Mouse (Mus musculus): ENCODE results near the gene Tomm40l. TPM values are rescaled to one million over a fixed set of nuclear protein-coding genes. Genes with fewer than 3 reads are reported as not detected.

Gene Tomm40l
- polyA plus RNA-seq, 1 experiment from 2014 or later, result 32.4 TPM

DNA sequence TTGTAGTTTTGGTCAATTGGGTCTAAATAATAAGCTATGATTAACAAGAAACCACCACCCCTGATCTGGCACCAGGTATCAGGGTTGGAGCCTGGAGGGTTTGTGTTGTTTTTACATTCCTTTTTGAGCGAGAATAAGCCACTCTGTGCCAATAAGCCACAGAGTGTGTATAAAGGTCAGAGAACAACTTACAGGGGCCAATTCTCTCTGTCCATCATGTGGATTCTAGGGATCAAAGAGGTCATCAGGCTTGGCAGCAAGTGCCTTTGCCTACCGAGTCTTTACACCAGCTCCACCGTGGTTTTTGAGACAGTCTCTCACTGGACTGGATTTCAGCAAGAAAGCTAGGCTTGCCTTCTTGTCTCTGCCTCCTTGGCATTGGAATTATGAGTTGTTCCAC is 9.5 kb downstream of the Tomm40l start:
- H3K9ac ChIP-seq (ENCODE audit: low read depth, low read length), result no peak overlapping the region
- peaks cover 2% of the 10 kb centered on the region; the same call in 1 of the 2 replicates for H3K27me3 ChIP-seq (replicated peaks; ENCODE audit: control insufficient read depth, insufficient read depth, low read length)
- no peak overlapping the region for H3K4me2 ChIP-seq
- DNase-seq (ENCODE audit: low spot score), result no peak
- ATAC-seq (replicated peaks; ENCODE audit: low FRiP score), result no peak
- H3K4me3 ChIP-seq (ENCODE audit: low read depth, low read length), result no peak overlapping the region
- H3K27ac ChIP-seq (ENCODE audit: low read depth, low read length), result no peak overlapping the region
- WGBS, result 51% methylated on average over 3 of the region's 3 CpGs
- peaks cover 7% of the 10 kb centered on the region; the same call in 1 of the 2 replicates for H3K4me1 ChIP-seq (replicated peaks; ENCODE audit: control insufficient read depth, insufficient read depth, low read length)
- no peaks in the 10 kb centered on the region for H3K36me3 ChIP-seq (ENCODE audit: control insufficient read depth, insufficient read depth, low read length)
- no peaks in the 10 kb centered on the region for H3K9me3 ChIP-seq (ENCODE audit: control insufficient read depth, low read length)

DNA sequence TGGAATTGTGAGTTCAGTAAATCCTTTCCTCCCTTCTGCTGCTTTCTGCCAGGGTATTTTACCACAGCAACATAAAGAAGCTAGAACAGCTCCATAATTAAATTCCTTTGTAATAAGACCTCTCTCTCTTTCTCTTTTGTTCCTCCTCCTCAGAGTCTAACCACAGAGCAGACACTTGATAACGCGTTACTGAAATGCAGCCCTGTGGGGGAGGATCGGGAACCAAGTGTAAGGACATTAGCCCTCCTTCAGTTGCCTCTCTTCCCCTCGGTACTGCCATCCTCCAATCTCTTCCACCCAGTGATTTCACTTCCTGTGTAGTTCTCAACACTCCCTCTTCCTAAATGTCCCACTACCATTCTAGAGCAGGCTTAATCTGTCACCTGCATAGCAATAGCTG is 12.9 kb downstream of the Tomm40l start:
- WGBS, result 21% methylated on average over 4 of the region's 4 CpGs

DNA sequence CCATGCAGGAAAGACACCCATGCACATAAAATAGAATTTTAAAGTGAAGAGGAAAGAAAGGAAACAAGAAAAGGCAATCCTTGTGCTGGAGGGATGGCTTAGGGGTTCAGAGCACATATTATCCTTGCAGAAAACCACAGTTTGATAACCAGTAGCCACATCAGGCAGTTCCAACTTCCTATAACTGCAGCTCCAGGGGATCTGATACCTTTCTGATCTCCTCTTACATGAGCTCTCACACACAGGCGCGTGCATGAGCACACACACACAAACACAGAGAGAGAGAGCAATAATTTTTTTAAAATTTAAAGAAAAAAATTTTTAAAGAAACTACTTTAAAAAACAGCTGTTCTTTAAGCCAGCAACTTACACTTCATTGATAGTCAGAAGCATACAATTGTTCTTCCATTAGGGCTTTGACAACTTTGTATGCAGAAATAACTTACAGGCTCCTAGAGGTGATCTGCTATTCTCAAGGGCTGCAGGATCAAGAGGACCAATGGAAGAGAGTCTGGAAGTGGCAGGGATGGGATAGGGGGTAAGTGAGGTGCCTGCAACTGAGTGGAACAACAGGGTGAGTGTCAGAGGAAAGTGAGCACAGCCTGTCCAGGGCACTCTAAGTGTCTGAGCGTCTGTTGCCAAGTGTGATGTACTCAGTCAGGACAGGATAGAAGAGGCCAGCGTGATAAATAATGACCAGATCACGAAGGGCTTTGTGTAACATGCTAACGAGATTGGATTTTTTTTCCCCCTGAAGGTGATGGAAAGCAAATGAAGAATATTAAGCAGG is 16.4 kb downstream of the Tomm40l start:
- Histone ChIP-seq H3K36me3 (ENCODE audit: control insufficient read depth, insufficient read depth, low read length) (no peaks in the 10 kb centered on the region), H3K9me3 (ENCODE audit: control insufficient read depth, low read length) (no peaks in the 10 kb centered on the region), H3K27me3 (replicated peaks; ENCODE audit: control insufficient read depth, insufficient read depth, low read length) (no peaks in the 10 kb centered on the region; the same call in none of the 2 replicates), H3K9ac (ENCODE audit: low read depth, low read length) (no peak overlapping the region), H3K4me1 (replicated peaks; ENCODE audit: control insufficient read depth, insufficient read depth, low read length) (peaks cover 7% of the 10 kb centered on the region; the same call in 1 of the 2 replicates), H3K4me2 (no peak overlapping the region), H3K4me3 (ENCODE audit: low read depth, low read length) (no peak overlapping the region), H3K27ac (ENCODE audit: low read depth, low read length) (no peak overlapping the region)
- DNase-seq (ENCODE audit: low spot score), result no peak
- no peak for ATAC-seq (replicated peaks; ENCODE audit: low FRiP score)
- 58% methylated on average over 6 of the region's 6 CpGs for WGBS

More for the DNA sequence above, 12.9 kb downstream of the Tomm40l start:
- peaks cover 7% of the 10 kb centered on the region; the same call in 1 of the 2 replicates for H3K4me1 ChIP-seq (replicated peaks; ENCODE audit: control insufficient read depth, insufficient read depth, low read length)
- H3K4me2 ChIP-seq, result no peak overlapping the region
- no peak overlapping the region for H3K4me3 ChIP-seq (ENCODE audit: low read depth, low read length)
- no peak overlapping the region for H3K9ac ChIP-seq (ENCODE audit: low read depth, low read length)
- H3K9me3 ChIP-seq (ENCODE audit: control insufficient read depth, low read length), result no peaks in the 10 kb centered on the region
- peaks cover 2% of the 10 kb centered on the region for H3K27me3 ChIP-seq (replicated peaks; ENCODE audit: control insufficient read depth, insufficient read depth, low read length)
- H3K27ac ChIP-seq (ENCODE audit: low read depth, low read length), result no peak overlapping the region
- H3K36me3 ChIP-seq (ENCODE audit: control insufficient read depth, insufficient read depth, low read length), result no peaks in the 10 kb centered on the region
- DNase-seq (ENCODE audit: low spot score), result no peak
- no peak for ATAC-seq (replicated peaks; ENCODE audit: low FRiP score)

DNA sequence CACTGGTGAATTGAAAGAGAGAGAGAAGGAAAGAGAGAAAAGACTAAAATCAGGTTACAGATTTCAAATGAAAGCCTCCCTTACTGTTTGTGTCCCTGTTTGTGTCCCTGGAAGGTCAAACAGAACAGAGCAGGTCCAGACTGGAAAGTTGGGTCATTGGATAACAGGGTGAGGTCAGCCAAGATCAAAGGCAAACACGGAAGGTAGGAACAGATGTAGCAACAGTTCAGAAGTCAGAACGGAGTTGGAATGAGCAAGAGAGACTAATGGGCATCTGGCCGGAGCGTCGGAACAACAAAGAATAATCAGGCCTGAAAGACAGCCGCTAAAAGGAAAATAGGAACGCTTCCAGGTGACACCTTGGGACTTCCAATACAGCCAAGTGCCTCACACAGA is 18.1 kb downstream of the Tomm40l start:
- 0 out of 2 replicates have a peak, but pooled peaks cover 1% of the 10 kb centered on the region for H3K4me1 ChIP-seq (replicated peaks; ENCODE audit: control insufficient read depth, insufficient read depth, low read length)
- DNase-seq (ENCODE audit: low spot score) (no peak), ATAC-seq (replicated peaks; ENCODE audit: low FRiP score) (no peak; the same call in 1 of the 2 replicates)
- 57% methylated on average over 7 of the region's 7 CpGs for WGBS
- no peak overlapping the region for H3K4me3 ChIP-seq (ENCODE audit: low read depth, low read length)
- H3K27ac ChIP-seq (ENCODE audit: low read depth, low read length), result no peak overlapping the region
- no peak overlapping the region for H3K4me2 ChIP-seq
- H3K9me3 ChIP-seq (ENCODE audit: control insufficient read depth, low read length), result no peaks in the 10 kb centered on the region
- no peak overlapping the region for H3K9ac ChIP-seq (ENCODE audit: low read depth, low read length)
- no peaks in the 10 kb centered on the region for H3K36me3 ChIP-seq (ENCODE audit: control insufficient read depth, insufficient read depth, low read length)
- no peaks in the 10 kb centered on the region; the same call in 1 of the 2 replicates for H3K27me3 ChIP-seq (replicated peaks; ENCODE audit: control insufficient read depth, insufficient read depth, low read length)

DNA sequence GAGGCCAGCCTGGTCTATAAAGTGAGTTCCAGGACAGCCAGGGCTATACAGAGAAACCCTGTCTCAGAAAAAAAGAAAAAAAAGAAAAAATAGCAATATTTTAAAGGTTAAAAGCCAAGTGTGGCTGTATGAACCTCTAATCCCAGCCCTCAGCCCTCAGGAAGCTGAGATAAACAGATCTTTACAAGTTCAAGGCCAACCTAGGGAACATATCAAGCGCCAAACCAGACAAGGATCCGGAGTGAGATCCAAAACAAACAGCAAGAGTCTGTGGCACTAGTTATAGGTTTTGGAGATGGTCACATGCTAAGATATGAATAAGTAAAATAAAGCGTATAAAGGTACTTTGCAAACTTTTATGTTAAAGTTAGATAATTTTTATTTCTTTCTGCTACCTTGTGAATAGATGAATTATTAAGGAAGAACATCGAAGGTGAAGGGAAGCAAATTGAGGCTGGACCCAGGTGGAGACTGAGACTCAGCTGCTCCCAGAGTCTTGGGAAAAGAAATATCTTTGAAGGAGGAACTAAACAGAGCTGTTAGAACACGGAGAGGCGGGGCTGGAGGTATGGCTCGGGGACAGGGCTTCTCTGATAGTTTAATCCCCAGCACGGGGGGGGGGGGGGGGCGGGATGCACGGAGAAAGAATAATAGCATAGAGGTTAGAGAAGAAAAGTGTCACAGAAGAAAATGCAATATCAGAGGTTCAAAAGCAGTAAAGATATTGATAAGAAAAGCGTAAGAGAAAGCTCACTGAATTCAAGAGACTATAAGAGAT is 18.7 kb downstream of the Tomm40l start:
- Histone ChIP-seq H3K4me2 (no peak overlapping the region), H3K9me3 (ENCODE audit: control insufficient read depth, low read length) (no peaks in the 10 kb centered on the region), H3K4me1 (replicated peaks; ENCODE audit: control insufficient read depth, insufficient read depth, low read length) (no peaks in the 10 kb centered on the region), H3K4me3 (ENCODE audit: low read depth, low read length) (no peak overlapping the region), H3K9ac (ENCODE audit: low read depth, low read length) (no peak overlapping the region), H3K36me3 (ENCODE audit: control insufficient read depth, insufficient read depth, low read length) (no peaks in the 10 kb centered on the region), H3K27ac (ENCODE audit: low read depth, low read length) (0 out of 2 replicates have a peak overlapping the region, but pooled peaks have one; percentile 0), H3K27me3 (replicated peaks; ENCODE audit: control insufficient read depth, insufficient read depth, low read length) (no peaks in the 10 kb centered on the region; the same call in 1 of the 2 replicates)
- ATAC-seq (replicated peaks; ENCODE audit: low FRiP score), result no peak
- 48% methylated on average over 11 of the region's 11 CpGs for WGBS
- DNase-seq (ENCODE audit: low spot score), result no peak

DNA sequence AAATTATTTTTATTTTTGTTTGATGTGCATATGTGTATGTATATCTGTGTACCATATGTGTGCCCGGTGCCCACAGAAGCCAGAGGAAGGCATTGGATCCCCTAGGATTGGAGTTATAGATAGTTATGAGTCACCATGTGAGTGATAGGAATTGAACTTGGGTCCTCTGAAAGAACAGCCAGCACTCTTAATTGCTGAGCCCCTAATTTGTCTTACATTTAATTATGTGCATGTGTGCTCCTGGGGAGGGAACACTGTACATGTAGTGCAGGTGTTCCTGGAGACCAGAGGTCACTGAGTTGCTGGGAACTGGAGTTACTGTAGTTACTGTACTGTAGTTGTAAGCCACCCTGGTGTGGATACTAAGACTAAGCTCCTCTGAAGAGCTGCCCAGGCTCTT is 21.5 kb downstream of the Tomm40l start:
- Histone ChIP-seq H3K36me3 (ENCODE audit: control insufficient read depth, insufficient read depth, low read length) (no peaks in the 10 kb centered on the region), H3K4me2 (no peak overlapping the region), H3K9ac (ENCODE audit: low read depth, low read length) (no peak overlapping the region), H3K4me1 (replicated peaks; ENCODE audit: control insufficient read depth, insufficient read depth, low read length) (no peaks in the 10 kb centered on the region), H3K27ac (ENCODE audit: low read depth, low read length) (no peak overlapping the region), H3K27me3 (replicated peaks; ENCODE audit: control insufficient read depth, insufficient read depth, low read length) (peaks cover 11% of the 10 kb centered on the region), H3K4me3 (ENCODE audit: low read depth, low read length) (no peak overlapping the region), H3K9me3 (ENCODE audit: control insufficient read depth, low read length) (no peaks in the 10 kb centered on the region)
- ATAC-seq (replicated peaks; ENCODE audit: low FRiP score), result no peak
- DNase-seq (ENCODE audit: low spot score), result no peak
- WGBS, result 89% methylated on average over 1 of the region's 1 CpGs

DNA sequence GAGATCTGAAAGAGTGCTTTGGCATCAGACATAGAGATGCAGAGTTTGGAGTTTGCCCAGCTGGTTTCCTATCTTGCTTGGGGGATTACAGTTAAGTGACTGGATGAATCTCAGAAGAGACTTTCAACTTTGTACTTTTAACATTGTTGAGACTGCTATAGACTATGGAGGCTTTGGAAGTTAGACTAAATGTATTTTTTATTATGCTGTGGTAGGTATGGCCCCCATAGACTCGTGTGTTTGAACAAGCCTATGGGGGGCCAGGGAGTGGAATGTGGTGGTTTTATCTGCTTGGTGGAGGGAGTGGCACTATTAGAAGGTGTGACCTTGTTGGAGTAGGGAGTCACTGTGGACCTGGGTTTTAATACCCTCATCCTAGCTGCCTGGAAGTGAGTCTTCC is 22.8 kb downstream of the Tomm40l start:
- 40% methylated on average over 1 of the region's 1 CpGs for WGBS
- peaks cover 24% of the 10 kb centered on the region for H3K27me3 ChIP-seq (replicated peaks; ENCODE audit: control insufficient read depth, insufficient read depth, low read length)

DNA sequence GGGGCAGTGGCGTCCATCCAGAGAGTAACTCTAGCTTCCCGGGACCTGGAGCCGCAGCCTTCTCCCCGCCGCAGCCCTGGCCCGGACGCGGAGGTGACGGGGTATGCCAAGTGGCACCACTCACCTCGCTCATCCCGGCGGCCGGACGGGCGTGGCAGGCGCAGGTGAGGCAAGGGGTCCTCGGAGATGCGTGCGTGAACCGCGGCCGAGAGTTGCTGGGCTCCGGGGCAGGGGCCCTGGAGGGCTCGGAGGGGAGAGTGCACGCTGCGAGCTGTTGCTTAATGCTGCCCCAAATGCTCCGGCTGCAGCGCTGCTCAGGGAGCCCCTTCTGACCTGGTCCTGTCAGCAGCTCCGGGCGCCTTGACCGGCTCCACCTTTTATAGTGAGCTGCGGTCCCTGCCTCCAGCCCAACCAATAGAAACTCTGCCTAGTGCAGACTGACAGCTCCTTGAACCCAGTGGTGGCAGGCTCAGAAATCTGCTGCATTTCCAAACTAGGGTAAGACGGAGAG is 26.4 kb downstream of the Tomm40l start, which contains the start of gene Pcp4l1:
Pcp4l1 (minus strand) TSS at position 382 of the 511 bp plus-strand sequence.
- Histone ChIP-seq H3K27ac (ENCODE audit: low read depth, low read length) (no peak within 1 kb of the TSS), H3K9ac (ENCODE audit: low read depth, low read length) (no peak within 1 kb of the TSS), H3K27me3 (replicated peaks; ENCODE audit: control insufficient read depth, insufficient read depth, low read length) (peaks cover 50% of the 10 kb centered on the region), H3K36me3 (ENCODE audit: control insufficient read depth, insufficient read depth, low read length) (no peaks in the 10 kb centered on the region), H3K4me3 (ENCODE audit: low read depth, low read length) (peak within 1 kb of the TSS; percentile 43), H3K4me2 (peak within 1 kb of the TSS; percentile 75), H3K9me3 (ENCODE audit: control insufficient read depth, low read length) (no peaks in the 10 kb centered on the region), H3K4me1 (replicated peaks; ENCODE audit: control insufficient read depth, insufficient read depth, low read length) (peaks cover 6% of the 10 kb centered on the region)
- ATAC-seq (replicated peaks; ENCODE audit: low FRiP score), result peak; percentile 67
- 1% methylated on average over 33 of the region's 33 CpGs for WGBS
- DNase-seq (ENCODE audit: low spot score), result peak; percentile 48

More for the DNA sequence above, 22.8 kb downstream of the Tomm40l start:
- Histone ChIP-seq H3K27ac (ENCODE audit: low read depth, low read length) (no peak overlapping the region), H3K9ac (ENCODE audit: low read depth, low read length) (no peak overlapping the region), H3K4me3 (ENCODE audit: low read depth, low read length) (no peak overlapping the region), H3K4me1 (replicated peaks; ENCODE audit: control insufficient read depth, insufficient read depth, low read length) (no peaks in the 10 kb centered on the region), H3K9me3 (ENCODE audit: control insufficient read depth, low read length) (no peaks in the 10 kb centered on the region), H3K4me2 (no peak overlapping the region), H3K36me3 (ENCODE audit: control insufficient read depth, insufficient read depth, low read length) (no peaks in the 10 kb centered on the region)
- ATAC-seq (replicated peaks; ENCODE audit: low FRiP score) (no peak), DNase-seq (ENCODE audit: low spot score) (no peak)

All from liver, embryonic 11.5 days (tissue).